Mouse (Mus musculus) liver, adult 2 months (tissue): Measurements from ENCODE around the gene Ugt1a9. TPM values are rescaled to one million over a fixed set of nuclear protein-coding genes. Genes with fewer than 3 reads are reported as not detected.

Source experiments
- DNase-seq: peaks from one replicate; pipeline ENCODE4 v3.0.0-alpha.2; 2011; ENCODE audit warnings: low read depth, low spot score; ENCODE audit errors: extremely low read depth
- H3K27ac ChIP-seq: fragments of 200-500 bp; replicated peaks from 2 replicates; pipeline ENCODE4 v1.5.1; 2012; ENCODE audit warnings: low read depth, mild to moderate bottlenecking, control low read depth, inconsistent platforms, low read length; ENCODE audit not compliant: insufficient read depth
- H3K27me3 ChIP-seq: fragments of 200-500 bp; 2 replicates; pipeline ENCODE4 v1.6.1; 2012; ENCODE audit warnings: mild to moderate bottlenecking, moderate library complexity, low read length, inconsistent platforms; ENCODE audit not compliant: control insufficient read depth, insufficient read depth
- H3K36me3 ChIP-seq: fragments of 200-500 bp; 2 replicates; pipeline ENCODE4 v1.6.1; 2012; ENCODE audit warnings: low read length, inconsistent platforms; ENCODE audit not compliant: control insufficient read depth, insufficient read depth
- H3K4me1 ChIP-seq: fragments of 200-500 bp; 2 replicates; pipeline ENCODE4 v1.6.1; 2011; ENCODE audit warnings: low read length; ENCODE audit not compliant: control insufficient read depth, insufficient read depth
- H3K4me3 ChIP-seq: fragments of 200-500 bp; 2 replicates; pipeline ENCODE4 v1.5.1; 2011; ENCODE audit warnings: low read depth, mild to moderate bottlenecking, control low read depth, low read length, moderate library complexity; ENCODE audit not compliant: insufficient read depth
- H3K79me2 ChIP-seq: fragments of 200-500 bp; 2 replicates; pipeline ENCODE4 v1.6.1; 2012; ENCODE audit warnings: inconsistent platforms, mild to moderate bottlenecking, low read length, moderate library complexity; ENCODE audit not compliant: control insufficient read depth, insufficient read depth
- H3K9ac ChIP-seq: fragments of 200-500 bp; 2 replicates; pipeline ENCODE4 v1.6.1; 2012; ENCODE audit warnings: low read depth, mild to moderate bottlenecking, control low read depth, inconsistent platforms, low read length
- CTCF ChIP-seq: fragments of 200-500 bp; IDR thresholded peaks from 2 replicates; pipeline ENCODE4 v1.5.1; 2011; ENCODE audit warnings: low read depth, low read length, control low read depth
- POLR2A ChIP-seq: fragments of 200-500 bp; IDR thresholded peaks from 2 replicates; pipeline ENCODE4 v1.6.1; 2011; ENCODE audit warnings: low read length, control low read depth; ENCODE audit not compliant: insufficient read depth; ENCODE audit errors: extremely low read depth
- WGBS: fragments of 180-500 bp; shearing (Covaris S2); methylation state at CpG from one replicate; pipeline ENCODE4 v1.1.7; 2018; 5-methylcytosine and 5-hydroxymethylcytosine counted together
- polyA plus RNA-seq: library from polyadenylated mRNA; depleted of rRNA; stranded (reverse); fragments of >200 nt; gene quantifications from 2 replicates; pipeline ENCODE4 v1.2.3, GENCODE M21; 2012
- total RNA-seq: library from RNA; depleted of rRNA; stranded (reverse); fragments of >200 nt; gene quantifications from 2 replicates; pipeline ENCODE4 v1.2.3, GENCODE M21; 2014

The Ugt1a9 gene
- total and polyA plus RNA-seq, 2 experiments = 142 to 177 TPM

DNA sequence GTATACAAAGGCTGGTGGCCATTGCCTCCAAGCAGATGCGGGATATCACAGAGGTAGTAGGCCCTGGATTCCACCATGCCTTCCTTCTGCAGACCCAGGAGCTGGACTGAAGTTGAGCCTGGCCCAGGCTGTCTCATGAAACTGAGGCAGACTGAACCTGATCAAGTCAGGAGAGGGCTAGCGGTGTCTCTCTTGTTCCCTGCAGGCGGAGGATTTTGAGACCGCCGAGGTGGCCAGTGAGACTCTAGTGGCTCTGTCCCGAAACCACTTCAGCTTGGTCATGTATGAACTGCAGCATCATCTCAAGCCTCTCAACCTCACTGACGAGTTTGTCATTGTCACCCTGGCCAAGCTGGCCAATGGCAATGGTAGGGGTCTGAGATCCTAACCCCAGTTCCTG is 159.8 kb downstream of the Ugt1a9 start:
- WGBS = 78% methylated on average over 7 of the region's 7 CpGs
- H3K4me3 ChIP-seq = no peak overlapping the region
- no peaks in the 10 kb centered on the region for H3K79me2 ChIP-seq
- no peak overlapping the region for H3K9ac ChIP-seq
- no peak for DNase-seq
- no peaks in the 10 kb centered on the region for H3K36me3 ChIP-seq
- H3K27me3 ChIP-seq = no peaks in the 10 kb centered on the region
- no peaks in the 10 kb centered on the region; the same call in 1 of the 2 replicates for H3K4me1 ChIP-seq
- TF ChIP-seq POLR2A = no peak
- TF ChIP-seq CTCF = no peak
- no peak overlapping the region for H3K27ac ChIP-seq

DNA sequence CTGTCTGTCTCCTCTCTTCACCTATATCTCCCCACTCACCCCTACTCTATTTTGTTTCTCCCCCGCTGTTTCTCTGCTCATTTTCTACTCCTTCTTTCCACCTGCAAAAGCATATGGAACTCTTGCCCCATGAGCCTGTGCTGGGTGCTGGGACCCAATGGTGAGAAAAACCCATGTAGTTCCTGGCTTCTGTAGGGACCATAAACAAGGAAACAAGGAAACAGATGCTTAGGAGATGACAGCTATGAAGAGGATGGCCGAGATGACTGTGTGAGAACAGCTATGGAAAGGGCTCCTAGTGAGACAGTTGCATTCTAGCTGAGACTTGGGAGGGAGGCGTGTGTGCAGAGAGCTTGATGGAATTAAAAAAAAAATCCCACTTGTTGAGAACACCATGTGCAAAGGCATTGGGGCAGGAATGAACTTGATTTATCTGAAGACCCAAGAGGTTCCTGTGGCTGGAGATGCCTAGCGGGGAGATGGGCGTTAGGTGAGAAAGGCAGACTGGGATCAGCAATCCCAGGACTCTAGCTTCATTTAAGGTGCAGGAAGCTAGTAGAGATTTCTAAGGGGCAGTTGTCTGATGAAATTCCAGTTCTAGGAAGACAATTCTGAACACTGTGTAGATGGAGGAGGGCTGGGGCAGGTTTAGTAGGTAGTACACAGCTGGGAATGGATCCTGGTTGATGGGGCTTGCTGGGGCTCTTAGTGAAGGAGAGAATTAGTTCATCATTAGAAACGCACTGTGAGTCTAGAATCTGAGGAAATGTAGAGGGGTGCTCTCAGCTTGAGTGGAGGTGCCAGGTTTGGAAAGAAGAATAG is 160.6 kb downstream of the Ugt1a9 start:
- no peak overlapping the region for H3K9ac ChIP-seq
- TF ChIP-seq CTCF = no peak
- no peak for TF ChIP-seq POLR2A
- no peaks in the 10 kb centered on the region for H3K36me3 ChIP-seq
- H3K79me2 ChIP-seq = no peaks in the 10 kb centered on the region
- no peaks in the 10 kb centered on the region for H3K4me1 ChIP-seq
- no peak for DNase-seq
- 78% methylated on average over 6 of the region's 6 CpGs for WGBS
- H3K4me3 ChIP-seq = no peak overlapping the region
- H3K27ac ChIP-seq = no peak overlapping the region
- H3K27me3 ChIP-seq = no peaks in the 10 kb centered on the region

- WGBS = 67% methylated on average over 7 of the region's 7 CpGs
- Histone ChIP-seq H3K27me3 (no peaks in the 10 kb centered on the region), H3K79me2 (no peaks in the 10 kb centered on the region), H3K4me1 (no peaks in the 10 kb centered on the region), H3K9ac (no peak overlapping the region), H3K36me3 (no peaks in the 10 kb centered on the region), H3K4me3 (no peak overlapping the region), H3K27ac (no peak overlapping the region)
- TF ChIP-seq CTCF = no peak
- no peak for DNase-seq
Observed at GRCm38 (mm10) chr1:88231803-88232499, 161.4 kb downstream of the Ugt1a9 start.

GRCm38 (mm10) chr1:88232664-88233380 is 162.2 kb downstream of the Ugt1a9 start:
- H3K36me3 ChIP-seq = no peaks in the 10 kb centered on the region
- no peak for TF ChIP-seq POLR2A
- TF ChIP-seq CTCF = no peak
- no peak for DNase-seq
- H3K9ac ChIP-seq = no peak overlapping the region
- no peaks in the 10 kb centered on the region for H3K4me1 ChIP-seq
- H3K27me3 ChIP-seq = no peaks in the 10 kb centered on the region
- no peak overlapping the region for H3K4me3 ChIP-seq
- H3K79me2 ChIP-seq = no peaks in the 10 kb centered on the region
- WGBS = 52% methylated on average over 3 of the region's 3 CpGs
- no peak overlapping the region for H3K27ac ChIP-seq

GRCm38 (mm10) chr1:88233421-88234247 is 163.0 kb downstream of the Ugt1a9 start:
- H3K9ac ChIP-seq = no peak overlapping the region
- H3K79me2 ChIP-seq = no peaks in the 10 kb centered on the region
- no peak overlapping the region for H3K27ac ChIP-seq
- H3K4me1 ChIP-seq = no peaks in the 10 kb centered on the region
- WGBS = 71% methylated on average over 14 of the region's 14 CpGs
- TF ChIP-seq CTCF (no peak), POLR2A (no peak)
- no peaks in the 10 kb centered on the region for H3K27me3 ChIP-seq
- H3K36me3 ChIP-seq = no peaks in the 10 kb centered on the region
- no peak overlapping the region for H3K4me3 ChIP-seq
- DNase-seq = no peak
